Mouse (Mus musculus) MEL (cell line): ENCODE measurements at regions not wholly inside any gene's neighbourhood (a gene's known extent, or its start where the extent isn't known, plus 50 kb on each side); places are given as distances from the start of the nearest gene placed in this dataset.

Experiments
- DNase-seq: peaks from one replicate; pipeline ENCODE4 v3.0.0; 2011; ENCODE audit warnings: low read depth, low spot score
- H3K27ac ChIP-seq: 2 replicates; pipeline ENCODE4 v1.5.1; 2012; ENCODE audit warnings: low read depth, mild to moderate bottlenecking, control low read depth, low read length, moderate library complexity; ENCODE audit not compliant: control insufficient read depth
- H3K27me3 ChIP-seq, 2 experiments: fragments of 150-350 bp in 1 of 2; sonication (generic) in 1 of 2; 2 replicates each; pipeline ENCODE4 v1.6.1; 2012; ENCODE audit warnings: low read length in 2 of 2, mild to moderate bottlenecking in 2 of 2, improper control_type of control experiment in 1 of 2, moderate library complexity in 1 of 2; ENCODE audit not compliant: insufficient read depth in 2 of 2, control insufficient read depth in 1 of 2
- H3K36me3 ChIP-seq, 2 experiments: 2 replicates each; pipeline ENCODE4 v1.6.1; 2012 to 2014; ENCODE audit warnings: low read length in 2 of 2, improper control_type of control experiment in 1 of 2, inconsistent platforms in 1 of 2, mild to moderate bottlenecking in 1 of 2; ENCODE audit not compliant: insufficient read depth in 2 of 2, control insufficient read depth in 1 of 2
- H3K4me1 ChIP-seq, 2 experiments: fragments of 150-350 bp in 1 of 2; sonication (generic) in 1 of 2; 2 replicates each; pipeline ENCODE4 v1.6.1; 2012; ENCODE audit warnings: low read length in 2 of 2, improper control_type of control experiment in 1 of 2, mild to moderate bottlenecking in 1 of 2; ENCODE audit not compliant: insufficient read depth in 2 of 2, control insufficient read depth in 1 of 2
- H3K4me3 ChIP-seq, 2 experiments: fragments of 150-350 bp in 1 of 2; sonication (generic) in 1 of 2; 2 replicates each; pipeline ENCODE4 v1.5.1; 2012; ENCODE audit warnings: low read depth in 2 of 2, low read length in 2 of 2, mild to moderate bottlenecking in 2 of 2, moderate library complexity in 2 of 2, control low read depth in 1 of 2, improper control_type of control experiment in 1 of 2; ENCODE audit not compliant: control insufficient read depth in 1 of 2, insufficient read depth in 1 of 2
- H3K79me2 ChIP-seq: 2 replicates; pipeline ENCODE4 v1.6.1; 2012; ENCODE audit warnings: mild to moderate bottlenecking, low read length, moderate library complexity; ENCODE audit not compliant: control insufficient read depth, poor library complexity, insufficient read depth
- H3K9ac ChIP-seq: 2 replicates; pipeline ENCODE4 v1.6.1; 2012; ENCODE audit warnings: low read depth, mild to moderate bottlenecking, control low read depth, low read length, moderate library complexity; ENCODE audit not compliant: control insufficient read depth, poor library complexity, severe bottlenecking
- H3K9me3 ChIP-seq: fragments of 150-350 bp; sonication (generic); replicated peaks from 2 replicates; pipeline ENCODE4 v1.6.1; 2012; ENCODE audit warnings: mild to moderate bottlenecking, low read length, improper control_type of control experiment, moderate library complexity; ENCODE audit not compliant: insufficient read depth
- CHD1 ChIP-seq: IDR thresholded peaks from 2 replicates; pipeline ENCODE4 v1.6.1; 2012; ENCODE audit warnings: low read depth, mild to moderate bottlenecking, inconsistent platforms, low read length, improper control_type of control experiment
- CHD2 ChIP-seq: IDR thresholded peaks from 2 replicates; pipeline ENCODE4 v1.6.1; 2011; ENCODE audit warnings: low read length, improper control_type of control experiment
- CTCF ChIP-seq, 3 experiments: IDR thresholded peaks in 2 of 3; conservative IDR thresholded peaks in 1 of 3; 2 replicates each; pipeline ENCODE4 v1.5.1; 2011 to 2012; ENCODE audit warnings: low read length in 3 of 3, low read depth in 2 of 3, mild to moderate bottlenecking in 2 of 3, improper control_type of control experiment in 1 of 3, inconsistent platforms in 1 of 3, mixed read lengths in 1 of 3, moderate library complexity in 1 of 3; ENCODE audit not compliant: control insufficient read depth in 1 of 3, insufficient read depth in 1 of 3, poor library complexity in 1 of 3, severe bottlenecking in 1 of 3
- ELF1 ChIP-seq: IDR thresholded peaks from 2 replicates; pipeline ENCODE4 v1.6.1; 2014; ENCODE audit warnings: low read depth, mild to moderate bottlenecking, inconsistent platforms, low read length, improper control_type of control experiment, moderate library complexity
- ETS1 ChIP-seq: IDR thresholded peaks from 2 replicates; pipeline ENCODE4 v1.6.1; 2012; ENCODE audit warnings: low read depth, mild to moderate bottlenecking, inconsistent platforms, low read length, improper control_type of control experiment, moderate library complexity
- GABPA ChIP-seq: IDR thresholded peaks from 2 replicates; pipeline ENCODE4 v1.6.1; 2012; ENCODE audit warnings: low read depth, mild to moderate bottlenecking, inconsistent platforms, low read length, improper control_type of control experiment, moderate library complexity
- JUND ChIP-seq: IDR thresholded peaks from 2 replicates; pipeline ENCODE4 v1.6.1; 2011; ENCODE audit warnings: low read depth, mild to moderate bottlenecking, improper control_type of control experiment, low read length
- KAT2A ChIP-seq: conservative IDR thresholded peaks from 2 replicates; pipeline ENCODE4 v1.6.1; 2012; ENCODE audit warnings: low read depth, low read length, improper control_type of control experiment, inconsistent platforms
- MAFK ChIP-seq: IDR thresholded peaks from 2 replicates; pipeline ENCODE4 v1.6.1; 2011; ENCODE audit warnings: low read depth, mild to moderate bottlenecking, low read length, improper control_type of control experiment, borderline replicate concordance
- MEF2A ChIP-seq: IDR thresholded peaks from 2 replicates; pipeline ENCODE4 v1.6.1; 2014; ENCODE audit warnings: low read depth, mild to moderate bottlenecking, inconsistent platforms, low read length, improper control_type of control experiment; ENCODE audit not compliant: poor library complexity, insufficient replicate concordance, severe bottlenecking; ENCODE audit errors: extremely low read depth
- MXI1 ChIP-seq: IDR thresholded peaks from 2 replicates; pipeline ENCODE4 v1.6.1; 2011; ENCODE audit warnings: mild to moderate bottlenecking, low read depth, low read length, improper control_type of control experiment
- NELFE ChIP-seq: IDR thresholded peaks from 2 replicates; pipeline ENCODE4 v1.6.1; 2011; ENCODE audit warnings: low read depth, low read length, improper control_type of control experiment
- POLR2AphosphoS2 ChIP-seq: IDR thresholded peaks from 2 replicates; pipeline ENCODE4 v1.6.1; 2011; ENCODE audit warnings: low read length, improper control_type of control experiment
- SIN3A ChIP-seq: IDR thresholded peaks from 2 replicates; pipeline ENCODE4 v1.6.1; 2012; ENCODE audit warnings: low read length, improper control_type of control experiment, inconsistent platforms
- SMC3 ChIP-seq: IDR thresholded peaks from 2 replicates; pipeline ENCODE4 v1.6.1; 2011; ENCODE audit warnings: low read depth, low read length, improper control_type of control experiment
- TAL1 ChIP-seq: IDR thresholded peaks from 2 replicates; pipeline ENCODE4 v1.6.1; 2012; ENCODE audit warnings: mild to moderate bottlenecking, inconsistent platforms, low read length, moderate library complexity, mixed read lengths
- TBP ChIP-seq: IDR thresholded peaks from 2 replicates; pipeline ENCODE4 v1.8.0; 2011; ENCODE audit warnings: low read depth, low read length, improper control_type of control experiment
- TCF12 ChIP-seq: IDR thresholded peaks from 2 replicates; pipeline ENCODE4 v1.6.1; 2014; ENCODE audit warnings: low read depth, mild to moderate bottlenecking, inconsistent platforms, low read length, improper control_type of control experiment, moderate library complexity
- UBTF ChIP-seq: IDR thresholded peaks from 2 replicates; pipeline ENCODE4 v1.6.1; 2012; ENCODE audit warnings: low read depth, mild to moderate bottlenecking, inconsistent platforms, low read length, improper control_type of control experiment, moderate library complexity, borderline replicate concordance; ENCODE audit not compliant: insufficient read depth
- ZC3H11A ChIP-seq: IDR thresholded peaks from 2 replicates; pipeline ENCODE4 v1.6.1; 2012; ENCODE audit warnings: low read depth, mild to moderate bottlenecking, inconsistent platforms, low read length, improper control_type of control experiment
- ZKSCAN1 ChIP-seq: IDR thresholded peaks from 2 replicates; pipeline ENCODE4 v1.6.1; 2012; ENCODE audit warnings: low read depth, mild to moderate bottlenecking, inconsistent platforms, low read length, improper control_type of control experiment, moderate library complexity

- TF ChIP-seq TCF12 = no peak
- no peak for TF ChIP-seq TBP
- TF ChIP-seq SIN3A = no peak
- H3K9ac ChIP-seq = no peak overlapping the region
- no peak for DNase-seq
- H3K9me3 ChIP-seq = no peaks in the 10 kb centered on the region
- no peak overlapping the region for H3K4me3 ChIP-seq
- H3K79me2 ChIP-seq = no peaks in the 10 kb centered on the region
- no peaks in the 10 kb centered on the region for H3K4me1 ChIP-seq
- H3K27me3 ChIP-seq = no peaks in the 10 kb centered on the region
- H3K27ac ChIP-seq = no peak overlapping the region
- H3K36me3 ChIP-seq = no peaks in the 10 kb centered on the region
These were observed 226.5 kb downstream of the Sox9 start for GRCm38 (mm10) chr11:113008521-113008920.

GRCm38 (mm10) chr11:113009376-113009775 lies 227.4 kb downstream of the Sox9 start:
- Histone ChIP-seq H3K4me1 (no peaks in the 10 kb centered on the region), H3K9ac (no peak overlapping the region)
- TF ChIP-seq UBTF (no peak), CHD2 (no peak), SMC3 (no peak), GABPA (no peak), POLR2AphosphoS2 (no peak), NELFE (no peak), TCF12 (no peak), TBP (no peak), TAL1 (no peak), CTCF (IDR thresholded peaks at IDR 0.05 in 2 of 3, conservative IDR thresholded peaks at IDR 0.05 in 1 of 3; ENCODE audit: control insufficient read depth in 1 of 3, insufficient read depth in 1 of 3, low read depth in 2 of 3, low read length in 3 of 3, poor library complexity in 1 of 3, severe bottlenecking in 1 of 3) (no peak), JUND (no peak), ELF1 (no peak), ETS1 (no peak), MXI1 (no peak), MEF2A (no peak), ZC3H11A (no peak), CHD1 (no peak), ZKSCAN1 (no peak), MAFK (no peak), KAT2A (no peak)
- TF ChIP-seq, all 39 proteins: peak for 0
- DNase-seq = no peak
- H3K27me3 ChIP-seq = no peaks in the 10 kb centered on the region
- H3K79me2 ChIP-seq = no peaks in the 10 kb centered on the region
- no peaks in the 10 kb centered on the region for H3K36me3 ChIP-seq
- H3K27ac ChIP-seq = no peak overlapping the region
- no peak overlapping the region for H3K4me3 ChIP-seq
- no peaks in the 10 kb centered on the region for H3K9me3 ChIP-seq
